Mouse (Mus musculus) MEL (cell line): ENCODE measurements around the gene Acvrl1. TPM values are rescaled to one million over a fixed set of nuclear protein-coding genes. Genes with fewer than 3 reads are reported as not detected.
A peak's percentile ranks its signal among the peaks of the same experiment; 100 is the strongest.

ENCODE experiments used
- DNase-seq: peaks from one replicate; pipeline ENCODE4 v3.0.0; 2011; ENCODE audit warnings: low read depth, low spot score
- H3K27ac ChIP-seq: 2 replicates; pipeline ENCODE4 v1.5.1; 2012; ENCODE audit warnings: low read depth, mild to moderate bottlenecking, control low read depth, low read length, moderate library complexity; ENCODE audit not compliant: control insufficient read depth
- H3K27me3 ChIP-seq, 2 experiments: fragments of 150-350 bp in 1 of 2; sonication (generic) in 1 of 2; 2 replicates each; pipeline ENCODE4 v1.6.1; 2012; ENCODE audit warnings: low read length in 2 of 2, mild to moderate bottlenecking in 2 of 2, improper control_type of control experiment in 1 of 2, moderate library complexity in 1 of 2; ENCODE audit not compliant: insufficient read depth in 2 of 2, control insufficient read depth in 1 of 2
- H3K36me3 ChIP-seq, 2 experiments: 2 replicates each; pipeline ENCODE4 v1.6.1; 2012 to 2014; ENCODE audit warnings: low read length in 2 of 2, improper control_type of control experiment in 1 of 2, inconsistent platforms in 1 of 2, mild to moderate bottlenecking in 1 of 2; ENCODE audit not compliant: insufficient read depth in 2 of 2, control insufficient read depth in 1 of 2
- H3K4me1 ChIP-seq, 2 experiments: fragments of 150-350 bp in 1 of 2; sonication (generic) in 1 of 2; 2 replicates each; pipeline ENCODE4 v1.6.1; 2012; ENCODE audit warnings: low read length in 2 of 2, improper control_type of control experiment in 1 of 2, mild to moderate bottlenecking in 1 of 2; ENCODE audit not compliant: insufficient read depth in 2 of 2, control insufficient read depth in 1 of 2
- H3K4me3 ChIP-seq, 2 experiments: fragments of 150-350 bp in 1 of 2; sonication (generic) in 1 of 2; 2 replicates each; pipeline ENCODE4 v1.5.1; 2012; ENCODE audit warnings: low read depth in 2 of 2, low read length in 2 of 2, mild to moderate bottlenecking in 2 of 2, moderate library complexity in 2 of 2, control low read depth in 1 of 2, improper control_type of control experiment in 1 of 2; ENCODE audit not compliant: control insufficient read depth in 1 of 2, insufficient read depth in 1 of 2
- H3K79me2 ChIP-seq: 2 replicates; pipeline ENCODE4 v1.6.1; 2012; ENCODE audit warnings: mild to moderate bottlenecking, low read length, moderate library complexity; ENCODE audit not compliant: control insufficient read depth, poor library complexity, insufficient read depth
- H3K9ac ChIP-seq: 2 replicates; pipeline ENCODE4 v1.6.1; 2012; ENCODE audit warnings: low read depth, mild to moderate bottlenecking, control low read depth, low read length, moderate library complexity; ENCODE audit not compliant: control insufficient read depth, poor library complexity, severe bottlenecking
- H3K9me3 ChIP-seq: fragments of 150-350 bp; sonication (generic); replicated peaks from 2 replicates; pipeline ENCODE4 v1.6.1; 2012; ENCODE audit warnings: mild to moderate bottlenecking, low read length, improper control_type of control experiment, moderate library complexity; ENCODE audit not compliant: insufficient read depth
- CHD1 ChIP-seq: IDR thresholded peaks from 2 replicates; pipeline ENCODE4 v1.6.1; 2012; ENCODE audit warnings: low read depth, mild to moderate bottlenecking, inconsistent platforms, low read length, improper control_type of control experiment
- CTCF ChIP-seq, 3 experiments: IDR thresholded peaks in 2 of 3; conservative IDR thresholded peaks in 1 of 3; 2 replicates each; pipeline ENCODE4 v1.5.1; 2011 to 2012; ENCODE audit warnings: low read length in 3 of 3, low read depth in 2 of 3, mild to moderate bottlenecking in 2 of 3, improper control_type of control experiment in 1 of 3, inconsistent platforms in 1 of 3, mixed read lengths in 1 of 3, moderate library complexity in 1 of 3; ENCODE audit not compliant: control insufficient read depth in 1 of 3, insufficient read depth in 1 of 3, poor library complexity in 1 of 3, severe bottlenecking in 1 of 3
- E2F4 ChIP-seq: IDR thresholded peaks from 2 replicates; pipeline ENCODE4 v1.6.1; 2011; ENCODE audit warnings: low read depth, low read length, improper control_type of control experiment, borderline replicate concordance
- EP300 ChIP-seq, 2 experiments: IDR thresholded peaks; 2 replicates each; pipeline ENCODE4 v1.6.1; 2011; ENCODE audit warnings: improper control_type of control experiment in 2 of 2, low read length in 2 of 2, low read depth in 1 of 2, mild to moderate bottlenecking in 1 of 2
- ETS1 ChIP-seq: IDR thresholded peaks from 2 replicates; pipeline ENCODE4 v1.6.1; 2012; ENCODE audit warnings: low read depth, mild to moderate bottlenecking, inconsistent platforms, low read length, improper control_type of control experiment, moderate library complexity
- GABPA ChIP-seq: IDR thresholded peaks from 2 replicates; pipeline ENCODE4 v1.6.1; 2012; ENCODE audit warnings: low read depth, mild to moderate bottlenecking, inconsistent platforms, low read length, improper control_type of control experiment, moderate library complexity
- GATA1 ChIP-seq: IDR thresholded peaks from 2 replicates; pipeline ENCODE4 v1.6.1; 2011; ENCODE audit warnings: low read depth, low read length, improper control_type of control experiment
- HCFC1 ChIP-seq: IDR thresholded peaks from 2 replicates; pipeline ENCODE4 v1.6.1; 2012; ENCODE audit warnings: low read depth, mild to moderate bottlenecking, inconsistent platforms, low read length, improper control_type of control experiment, moderate library complexity
- JUND ChIP-seq: IDR thresholded peaks from 2 replicates; pipeline ENCODE4 v1.6.1; 2011; ENCODE audit warnings: low read depth, mild to moderate bottlenecking, improper control_type of control experiment, low read length
- KAT2A ChIP-seq: conservative IDR thresholded peaks from 2 replicates; pipeline ENCODE4 v1.6.1; 2012; ENCODE audit warnings: low read depth, low read length, improper control_type of control experiment, inconsistent platforms
- MAFK ChIP-seq: IDR thresholded peaks from 2 replicates; pipeline ENCODE4 v1.6.1; 2011; ENCODE audit warnings: low read depth, mild to moderate bottlenecking, low read length, improper control_type of control experiment, borderline replicate concordance
- MAX ChIP-seq: IDR thresholded peaks from 2 replicates; pipeline ENCODE4 v1.6.1; 2011; ENCODE audit warnings: low read length, improper control_type of control experiment
- MAZ ChIP-seq: IDR thresholded peaks from 2 replicates; pipeline ENCODE4 v1.6.1; 2012; ENCODE audit warnings: low read depth, mild to moderate bottlenecking, inconsistent platforms, low read length, improper control_type of control experiment
- MXI1 ChIP-seq: IDR thresholded peaks from 2 replicates; pipeline ENCODE4 v1.6.1; 2011; ENCODE audit warnings: mild to moderate bottlenecking, low read depth, low read length, improper control_type of control experiment
- MYC ChIP-seq: IDR thresholded peaks from 2 replicates; pipeline ENCODE4 v1.6.1; 2011; ENCODE audit warnings: low read depth, mild to moderate bottlenecking, low read length, improper control_type of control experiment, moderate library complexity
- NELFE ChIP-seq: IDR thresholded peaks from 2 replicates; pipeline ENCODE4 v1.6.1; 2011; ENCODE audit warnings: low read depth, low read length, improper control_type of control experiment
- POLR2A ChIP-seq, 2 experiments: IDR thresholded peaks; 2 replicates each; pipeline ENCODE4 v1.6.1; 2011 to 2012; ENCODE audit warnings: low read length in 2 of 2, mild to moderate bottlenecking in 2 of 2, control low read depth in 1 of 2, improper control_type of control experiment in 1 of 2, low read depth in 1 of 2, moderate library complexity in 1 of 2; ENCODE audit not compliant: control insufficient read depth in 1 of 2, insufficient read depth in 1 of 2, poor library complexity in 1 of 2
- RCOR1 ChIP-seq: IDR thresholded peaks from 2 replicates; pipeline ENCODE4 v1.6.1; 2012; ENCODE audit warnings: low read depth, mild to moderate bottlenecking, inconsistent platforms, low read length, improper control_type of control experiment
- SIN3A ChIP-seq: IDR thresholded peaks from 2 replicates; pipeline ENCODE4 v1.6.1; 2012; ENCODE audit warnings: low read length, improper control_type of control experiment, inconsistent platforms
- SMC3 ChIP-seq: IDR thresholded peaks from 2 replicates; pipeline ENCODE4 v1.6.1; 2011; ENCODE audit warnings: low read depth, low read length, improper control_type of control experiment
- TAL1 ChIP-seq: IDR thresholded peaks from 2 replicates; pipeline ENCODE4 v1.6.1; 2012; ENCODE audit warnings: mild to moderate bottlenecking, inconsistent platforms, low read length, moderate library complexity, mixed read lengths
- TCF12 ChIP-seq: IDR thresholded peaks from 2 replicates; pipeline ENCODE4 v1.6.1; 2014; ENCODE audit warnings: low read depth, mild to moderate bottlenecking, inconsistent platforms, low read length, improper control_type of control experiment, moderate library complexity
- UBTF ChIP-seq: IDR thresholded peaks from 2 replicates; pipeline ENCODE4 v1.6.1; 2012; ENCODE audit warnings: low read depth, mild to moderate bottlenecking, inconsistent platforms, low read length, improper control_type of control experiment, moderate library complexity, borderline replicate concordance; ENCODE audit not compliant: insufficient read depth
- USF1 ChIP-seq: IDR thresholded peaks from 2 replicates; pipeline ENCODE4 v1.6.1; 2014; ENCODE audit warnings: low read depth, mild to moderate bottlenecking, inconsistent platforms, low read length, improper control_type of control experiment, moderate library complexity
- ZC3H11A ChIP-seq: IDR thresholded peaks from 2 replicates; pipeline ENCODE4 v1.6.1; 2012; ENCODE audit warnings: low read depth, mild to moderate bottlenecking, inconsistent platforms, low read length, improper control_type of control experiment
- ZKSCAN1 ChIP-seq: IDR thresholded peaks from 2 replicates; pipeline ENCODE4 v1.6.1; 2012; ENCODE audit warnings: low read depth, mild to moderate bottlenecking, inconsistent platforms, low read length, improper control_type of control experiment, moderate library complexity
- ZNF384 ChIP-seq: IDR thresholded peaks from 2 replicates; pipeline ENCODE4 v1.6.1; 2012; ENCODE audit warnings: low read depth, mild to moderate bottlenecking, inconsistent platforms, low read length, improper control_type of control experiment
- polyA plus RNA-seq, 2 experiments: library from polyadenylated mRNA; stranded (reverse) in 1 of 2; unstranded in 1 of 2; fragments of >175 nt in 1 of 2; fragments of >200 nt in 1 of 2; gene quantifications; 2 replicates each; pipeline versions ENCODE4 v1.2.1 to v1.2.4; 2012; ENCODE audit warnings: low replicate concordance in 2 of 2, low read depth in 1 of 2; ENCODE audit not compliant: insufficient read length in 2 of 2, insufficient read depth in 1 of 2, missing spikeins in 1 of 2
- total RNA-seq: library from RNA; depleted of rRNA; stranded (reverse); fragments of 300-350 nt; gene quantifications from 2 replicates; pipeline ENCODE4 v1.2.3, GENCODE M21; 2012

Gene Acvrl1
- total and polyA plus RNA-seq, 3 experiments, result 0.08 to 0.18 TPM; not detected in 1

DNA sequence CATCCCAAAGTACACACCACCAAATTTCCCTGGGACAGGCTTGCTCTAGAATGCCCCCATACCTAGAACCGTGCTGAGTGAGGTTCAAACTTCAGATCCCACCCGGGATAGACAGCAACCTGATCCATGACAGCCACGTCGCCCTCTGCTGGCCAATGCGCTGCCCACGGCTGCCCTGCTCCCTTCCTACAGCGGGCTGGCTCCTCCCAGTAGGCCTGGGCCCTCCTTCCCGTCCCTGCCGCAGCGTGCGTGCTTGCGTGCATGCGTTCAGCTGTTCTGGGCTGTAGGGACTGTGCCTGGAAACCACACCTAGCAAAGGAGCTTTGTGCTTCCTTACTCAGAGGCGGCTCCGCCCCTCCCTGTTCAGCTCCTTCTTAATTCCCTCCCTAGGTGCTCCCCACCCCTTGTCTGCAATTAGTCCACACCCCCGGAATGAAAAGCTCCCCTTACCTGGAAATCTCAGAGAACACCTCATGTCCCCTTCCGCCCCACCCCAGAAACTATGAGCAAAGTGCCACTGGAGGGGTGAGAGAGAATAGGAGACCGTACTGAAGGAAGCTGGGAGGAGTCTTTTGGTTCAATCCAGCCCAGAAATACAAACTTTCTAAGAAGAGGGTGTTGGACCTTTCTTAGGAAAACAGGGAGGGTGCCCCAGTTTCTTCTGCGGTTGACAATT, 17.2 kb downstream of the Acvrl1 start (continued):
- no peak for TF ChIP-seq UBTF
- peak; percentile 93 for TF ChIP-seq MXI1
- TF ChIP-seq CTCF (IDR thresholded peaks at IDR 0.05 in 2 of 3, conservative IDR thresholded peaks at IDR 0.05 in 1 of 3; ENCODE audit: control insufficient read depth in 1 of 3, insufficient read depth in 1 of 3, low read depth in 2 of 3, low read length in 3 of 3, poor library complexity in 1 of 3, severe bottlenecking in 1 of 3), result peak; percentile 96 to 98 (median 98)
- peak; percentile 71 for TF ChIP-seq TCF12
- peak; percentile 81 for TF ChIP-seq MYC
- no peak; the same call in 1 of the 2 replicates for TF ChIP-seq MAZ
- no peak for TF ChIP-seq TAL1
- peak; percentile 89 for TF ChIP-seq ETS1
- TF ChIP-seq POLR2A (IDR thresholded peaks at IDR 0.05; ENCODE audit: control insufficient read depth in 1 of 2, insufficient read depth in 1 of 2, low read depth in 1 of 2, low read length in 2 of 2, poor library complexity in 1 of 2), result peak in 1 of 2 experiments; percentile 73; a peak in 3 of 4 replicates
- TF ChIP-seq ZKSCAN1, result no peak
- no peak for TF ChIP-seq USF1
- no peak for TF ChIP-seq JUND
- no peak for TF ChIP-seq E2F4
- TF ChIP-seq SIN3A, result peak; percentile 83
- 0 out of 2 replicates have a peak, but pooled peaks have one; percentile 31 for TF ChIP-seq ZC3H11A
- TF ChIP-seq MAX, result peak; percentile 78
- TF ChIP-seq MAFK, result no peak
- TF ChIP-seq SMC3, result peak; percentile 73
- no peak; the same call in 1 of the 2 replicates for TF ChIP-seq KAT2A
- TF ChIP-seq ZNF384, result no peak
- TF ChIP-seq GATA1, result no peak
- peak; percentile 50; the same call in 1 of the 2 replicates for TF ChIP-seq RCOR1
- no peak for TF ChIP-seq GABPA

DNA sequence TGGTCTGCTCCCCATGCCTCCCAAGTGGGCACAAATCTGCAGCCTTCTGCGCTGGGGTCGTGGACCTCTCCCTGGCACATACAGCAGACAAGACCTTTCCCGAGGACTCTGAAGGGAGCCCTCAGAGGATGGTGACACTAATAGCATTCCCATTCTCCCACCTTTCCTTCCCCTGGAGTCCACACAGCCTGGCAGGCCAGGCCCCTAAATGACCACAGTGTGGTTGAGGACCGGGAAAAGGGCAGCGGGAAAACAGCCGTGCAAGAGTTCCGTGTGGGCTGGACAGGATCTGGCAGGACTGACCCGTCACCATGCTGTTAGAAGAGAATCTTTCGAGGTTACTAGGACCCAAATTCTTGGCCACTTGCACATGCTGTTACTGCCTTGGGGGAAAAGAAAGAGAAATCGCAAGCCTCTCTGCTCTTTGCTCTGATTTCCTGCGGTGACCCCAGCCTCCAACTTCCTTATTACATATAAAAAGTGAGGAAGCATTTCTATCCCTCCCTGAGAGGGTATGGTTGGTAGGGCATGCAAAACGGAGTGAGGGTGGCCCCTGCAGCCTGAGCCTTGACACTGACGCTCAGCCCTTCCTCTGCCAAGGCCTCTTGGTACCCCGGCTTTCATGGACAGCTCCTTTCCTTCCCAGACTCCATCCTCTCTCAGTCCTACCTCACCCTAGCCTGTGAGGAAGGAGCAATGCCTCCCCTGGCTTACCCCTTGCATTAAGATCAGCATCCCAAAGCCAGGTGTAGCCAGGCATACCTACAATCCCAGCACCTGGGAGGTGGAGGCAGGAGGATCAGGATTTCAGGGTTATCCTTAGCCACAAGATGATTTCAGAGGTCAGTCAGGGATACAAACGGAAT, 18.0 kb downstream of the Acvrl1 start:
- Histone ChIP-seq H3K4me1 (peaks cover 25 to 68% of the 10 kb centered on the region in 2 experiments), H3K36me3 (peaks cover 0 to 50% of the 10 kb centered on the region in 2 experiments; a peak in 2 of 4 replicates), H3K27ac (peak overlapping the region; percentile 84), H3K9me3 (no peaks in the 10 kb centered on the region), H3K9ac (peak overlapping the region; percentile 51), H3K79me2 (no peaks in the 10 kb centered on the region; the same call in 1 of the 2 replicates), H3K27me3 (no peaks in the 10 kb centered on the region), H3K4me3 (peak overlapping the region; percentile 40 to 59)
- peak; percentile 72 for DNase-seq
- TF ChIP-seq SIN3A (peak; percentile 50), SMC3 (0 out of 2 replicates have a peak, but pooled peaks have one; percentile 13), MYC (no peak), TAL1 (no peak), CHD1 (0 out of 2 replicates have a peak, but pooled peaks have one; percentile 43), EP300 (IDR thresholded peaks at IDR 0.05; ENCODE audit: low read depth in 1 of 2, low read length in 2 of 2) (no peak; a peak in 1 of 4 replicates), JUND (no peak), MXI1 (peak; percentile 61), NELFE (no peak), HCFC1 (peak; percentile 8; the same call in 1 of the 2 replicates)
